ENCODE assay signal across 26 mouse cellular contexts in the genomic region with DNA sequence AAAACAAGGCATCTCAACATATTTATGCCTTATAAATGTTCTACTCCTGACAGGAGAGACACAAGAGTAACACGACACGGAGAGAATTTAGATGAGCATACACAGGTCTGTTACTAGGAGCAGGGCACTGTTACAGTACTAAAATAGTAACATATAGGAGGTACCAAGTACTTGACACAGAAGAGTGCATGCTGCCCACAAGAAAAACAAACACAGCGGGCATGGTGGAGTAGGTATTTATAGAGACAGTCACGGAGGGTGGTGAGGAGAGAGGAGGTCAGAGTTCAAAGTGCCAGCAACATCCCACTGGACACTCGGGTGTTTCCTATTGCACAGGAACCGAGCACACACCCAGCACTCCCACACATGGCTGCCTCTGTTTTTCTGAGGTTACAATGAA. TPM values are rescaled to one million over a fixed set of nuclear protein-coding genes. Genes with fewer than 3 reads are reported as not detected.
A peak's percentile ranks its signal among the peaks of the same experiment; 100 is the strongest.
DNase-seq lines count a peak whose midpoint lies in the region; ATAC-seq lines count a peak whose summit lies in the region.
"Had no signal": no experiment of that assay in that cellular context is flagged by ENCODE, and none has a peak within 500 bp of the region (broad histone marks: within the 10 kb centered on the region; RNA-seq: fewer than 3 reads in every experiment).

No protein-coding gene starts in this region.

- no peaks in the 10 kb centered on the region for H3K27me3 ChIP-seq in heart, embryonic 12.5 days (replicated peaks)
- no peaks in the 10 kb centered on the region for H3K27me3 ChIP-seq in heart, embryonic 10.5 days (ENCODE audit: insufficient read depth, poor library complexity, severe bottlenecking)
- H3K27me3 ChIP-seq in kidney, embryonic 15.5 days = no peaks in the 10 kb centered on the region
- H3K27me3 ChIP-seq: CH12.LX; embryonic facial prominence, embryonic 15.5 days; hindbrain, embryonic 13.5 days; limb, embryonic 12.5 days; Patski had no signal

- no peak overlapping the region for H3K4me3 ChIP-seq in heart, embryonic 12.5 days
- no peak overlapping the region for H3K4me3 ChIP-seq in heart, embryonic 10.5 days
- no peak overlapping the region for H3K4me3 ChIP-seq in kidney, embryonic 15.5 days (replicated peaks)
- H3K4me3 ChIP-seq: embryonic facial prominence, embryonic 15.5 days; hindbrain, embryonic 13.5 days; limb, embryonic 12.5 days had no signal

- H3K27ac ChIP-seq in heart, embryonic 12.5 days (ENCODE audit: poor library complexity, severe bottlenecking) = peak overlapping the region; percentile 1; the same call in 1 of the 2 replicates
- H3K27ac ChIP-seq in heart, embryonic 10.5 days = no peak overlapping the region
- H3K27ac ChIP-seq in kidney, embryonic 15.5 days = no peak overlapping the region
- H3K27ac ChIP-seq: embryonic facial prominence, embryonic 15.5 days; hindbrain, embryonic 13.5 days; limb, embryonic 12.5 days; macrophage had no signal

- no peaks in the 10 kb centered on the region for H3K9me3 ChIP-seq in heart, embryonic 12.5 days (replicated peaks)
- no peaks in the 10 kb centered on the region for H3K9me3 ChIP-seq in heart, embryonic 10.5 days
- H3K9me3 ChIP-seq in kidney, embryonic 15.5 days (replicated peaks) = no peaks in the 10 kb centered on the region
- H3K9me3 ChIP-seq: embryonic facial prominence, embryonic 15.5 days; G1E; hindbrain, embryonic 13.5 days; limb, embryonic 12.5 days had no signal

- 40% methylated on average over 6 of the region's 6 CpGs for WGBS in heart, embryonic 12.5 days
- 48% methylated on average over 6 of the region's 6 CpGs for WGBS in heart, embryonic 10.5 days
- WGBS in kidney, embryonic 15.5 days = 32% methylated on average over 6 of the region's 6 CpGs

- no peak overlapping the region for H3K9ac ChIP-seq in heart, embryonic 12.5 days
- H3K9ac ChIP-seq in kidney, embryonic 15.5 days = no peak overlapping the region
- H3K9ac ChIP-seq: embryonic facial prominence, embryonic 15.5 days; hindbrain, embryonic 13.5 days; limb, embryonic 12.5 days; liver, postnatal 0 days had no signal

- H3K4me2 ChIP-seq in heart, embryonic 12.5 days = no peak overlapping the region
- H3K4me2 ChIP-seq in kidney, embryonic 15.5 days = no peak overlapping the region
- H3K4me2 ChIP-seq: embryonic facial prominence, embryonic 15.5 days; hindbrain, embryonic 13.5 days; limb, embryonic 12.5 days; liver, embryonic 11.5 days had no signal

- no peak for DNase-seq in heart, embryonic 10.5 days (ENCODE audit: low spot score)
- DNase-seq in kidney, adult 18-20 months = no peak
- peak; percentile 13 for DNase-seq in lung, postnatal 10 days
- no peak for DNase-seq in lung, postnatal 25 days (ENCODE audit: low spot score)
- no peak for DNase-seq in urinary bladder, adult 2 months (ENCODE audit: low spot score)
- DNase-seq: adrenal gland, adult 2 months; B cell, adult 2 months; cerebellum, adult 11 months; cerebellum, adult 9-11 months; gastrocnemius, postnatal 25 days; kidney, postnatal 10 days; liver, postnatal 0 days had no signal

- H3K4me1 ChIP-seq in heart, embryonic 12.5 days (replicated peaks) = peaks cover 20% of the 10 kb centered on the region
- H3K4me1 ChIP-seq in heart, embryonic 10.5 days = peaks cover 11% of the 10 kb centered on the region; the same call in 1 of the 2 replicates
- 0 out of 2 replicates have a peak, but pooled peaks cover 10% of the 10 kb centered on the region for H3K4me1 ChIP-seq in kidney, embryonic 15.5 days
- H3K4me1 ChIP-seq: embryonic facial prominence, embryonic 15.5 days; limb, embryonic 12.5 days had no signal

- peaks cover 5% of the 10 kb centered on the region; the same call in 1 of the 2 replicates for H3K36me3 ChIP-seq in heart, embryonic 12.5 days
- 0 out of 2 replicates have a peak, but pooled peaks cover 2% of the 10 kb centered on the region for H3K36me3 ChIP-seq in heart, embryonic 10.5 days
- 0 out of 2 replicates have a peak, but pooled peaks cover 2% of the 10 kb centered on the region for H3K36me3 ChIP-seq in kidney, embryonic 15.5 days
- H3K36me3 ChIP-seq: limb, embryonic 12.5 days had no signal

- ATAC-seq in heart, embryonic 12.5 days (ENCODE audit: insufficient number of reproducible peaks, low FRiP score) = no peak
- ATAC-seq in kidney, embryonic 15.5 days (replicated peaks; ENCODE audit: low FRiP score) = peak; percentile 66
- ATAC-seq: inflammation-experienced regulatory T-cells, adult 6 months; liver, postnatal 0 days; Patski had no signal

RNA-seq across cellular contexts. Expression of a gene that starts 14.2 kb away (rescaled TPM):
- 0.14 TPM in 1 of 2 replicates, not detected in the other for polyA plus RNA-seq in heart, embryonic 12.5 days (2016; fragmentation: Nextera tagmentation; extraction: Ambion mirVana)
- 0.09 TPM in 1 of 2 replicates, not detected in the other for polyA plus RNA-seq in heart, embryonic 10.5 days (2016; fragmentation: Nextera tagmentation; extraction: Ambion mirVana)
- 0.17 and 0.80 TPM in 2 replicates for polyA plus RNA-seq in kidney, embryonic 15.5 days (2015; fragmentation: Nextera tagmentation; extraction: Ambion mirVana)
- polyA plus RNA-seq in urinary bladder, adult 2 months (2012; rRNA removed) = not detected in 2 replicates
- polyA plus RNA-seq: adrenal gland, adult 2 months; embryonic facial prominence, embryonic 15.5 days; forebrain, embryonic 16.5 days; G1E; limb, embryonic 12.5 days; liver, embryonic 11.5 days; liver, postnatal 0 days; macrophage; neural tube, embryonic 14.5 days; Patski; testis, adult 2 months had no signal
